Mouse (Mus musculus): ENCODE results near the gene Haus8.

DNA sequence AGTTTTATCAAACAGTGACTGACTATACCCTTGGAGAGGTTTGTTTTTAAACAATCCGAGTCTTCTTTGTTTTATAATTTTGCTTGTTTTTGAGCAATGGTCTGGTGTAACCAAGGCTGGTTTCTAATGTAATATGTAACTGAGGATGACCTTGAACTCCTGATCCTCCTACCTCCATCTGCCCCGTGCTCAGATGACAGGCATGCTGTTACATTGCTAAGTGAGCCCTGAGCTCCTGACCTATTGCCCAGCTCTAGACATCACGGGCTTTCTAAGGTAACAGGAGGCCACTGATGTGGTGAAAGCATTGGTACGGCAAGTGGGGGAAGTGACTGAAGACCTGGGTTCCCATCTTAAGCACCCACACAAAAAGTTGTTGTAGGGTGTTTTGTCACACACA, 35.2 kb upstream of the Haus8 start:
- TF ChIP-seq CTCF (IDR thresholded peaks at IDR 0.05; ENCODE audit: borderline replicate concordance, insufficient read depth, low read length) (no peak), POLR2A (IDR thresholded peaks at IDR 0.05; ENCODE audit: low read depth, low read length) (no peak)
